Mouse (Mus musculus): ENCODE data around the gene Thada.

Thada gene

DNA sequence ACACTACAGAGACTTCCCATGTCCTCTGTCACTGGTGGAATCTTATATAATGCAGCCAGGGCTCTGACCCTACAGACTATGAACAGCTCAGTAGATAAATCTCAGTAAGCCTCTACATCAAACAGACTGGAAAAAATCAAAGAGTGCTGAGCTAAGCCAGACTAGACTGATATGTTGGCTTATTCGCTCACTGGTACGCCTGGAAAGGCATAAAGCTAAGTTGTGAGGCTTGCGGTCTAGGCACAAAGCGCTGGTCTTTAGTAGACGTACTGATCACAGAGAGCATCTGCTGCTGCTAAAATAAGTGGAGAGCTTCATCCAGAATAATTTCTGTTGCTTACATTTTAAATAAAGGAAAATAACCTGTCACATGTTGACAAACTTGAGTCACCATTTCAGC is 95.6 kb downstream of the Thada start:
- DNase-seq (ENCODE audit: low spot score): no peak

DNA sequence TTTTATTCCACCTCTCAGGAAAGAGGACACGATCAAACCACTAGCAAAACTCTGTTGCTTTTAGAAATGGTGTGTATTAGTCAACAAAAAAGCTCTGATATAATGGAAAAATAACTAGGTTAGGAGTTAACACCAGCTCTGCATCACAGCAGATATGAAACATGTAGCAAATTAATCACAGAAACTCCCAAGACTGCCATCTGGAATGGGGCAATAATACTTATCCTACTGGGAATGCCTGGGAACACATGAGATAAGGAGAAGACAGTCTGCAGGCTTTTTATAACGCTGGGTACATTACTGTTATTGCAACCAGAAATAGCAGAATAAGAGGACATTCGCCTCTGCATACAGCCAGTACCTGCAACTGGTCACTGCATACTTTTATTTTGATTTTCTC is 96.2 kb downstream of the Thada start:
- DNase-seq (ENCODE audit: low spot score): no peak

DNA sequence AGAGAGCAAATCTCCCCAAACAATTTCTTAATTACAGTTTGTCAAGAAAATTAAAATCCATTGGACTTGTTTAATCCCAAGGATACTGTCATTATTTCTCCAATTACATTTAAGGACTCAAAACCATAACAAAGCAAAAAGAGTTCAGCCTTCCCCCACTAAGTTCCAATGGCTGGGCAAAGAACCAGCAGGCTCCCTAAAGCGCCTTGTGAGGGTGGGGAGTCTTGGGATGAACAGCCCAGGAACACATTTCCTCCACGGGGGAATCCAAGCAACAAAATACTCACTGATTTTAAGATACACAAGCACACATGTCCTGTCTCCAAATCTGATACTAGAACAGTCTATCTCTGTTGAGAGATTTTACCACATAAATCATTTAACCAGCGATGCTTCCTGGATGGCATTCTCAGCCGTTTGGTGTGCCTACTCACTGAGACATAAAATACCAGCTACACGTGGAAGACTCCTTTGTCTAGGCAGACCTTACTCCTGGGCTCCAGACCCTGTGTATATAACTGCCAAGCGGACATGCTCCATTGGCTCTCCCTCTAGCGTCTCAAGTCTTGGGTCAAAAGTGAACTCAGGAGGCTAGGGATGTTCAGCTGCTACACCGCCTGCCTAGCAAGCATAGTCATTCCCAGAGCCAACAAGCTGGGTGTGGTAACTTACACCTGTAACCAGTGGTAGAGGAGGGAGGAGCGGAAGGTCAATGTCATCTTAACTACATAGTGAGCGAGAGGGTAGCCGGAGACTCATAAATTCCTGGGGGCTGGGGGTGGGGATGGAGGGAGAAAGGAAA is 97.6 kb downstream of the Thada start:
- no peak for DNase-seq (ENCODE audit: low spot score)

DNA sequence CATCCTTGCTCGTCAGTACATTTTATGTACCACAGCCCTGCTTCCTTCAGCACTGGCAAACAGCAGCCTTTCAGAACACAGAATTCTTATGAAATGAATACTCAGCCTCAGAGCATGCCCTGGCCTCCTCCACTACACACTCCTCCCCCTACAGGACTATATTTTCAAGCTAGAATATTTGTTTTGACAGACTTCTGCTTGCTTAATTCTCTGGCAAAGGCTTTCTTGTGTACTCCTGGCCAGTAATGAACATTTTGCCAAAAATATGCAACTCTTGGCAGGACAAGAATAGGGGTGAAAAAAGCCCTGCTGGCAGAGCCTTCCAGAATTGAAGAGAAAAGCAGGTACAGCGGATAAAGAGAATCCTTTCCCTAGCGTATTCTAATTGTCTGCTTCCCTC is 98.3 kb downstream of the Thada start:
- DNase-seq (ENCODE audit: low spot score): peak; percentile 78

DNA sequence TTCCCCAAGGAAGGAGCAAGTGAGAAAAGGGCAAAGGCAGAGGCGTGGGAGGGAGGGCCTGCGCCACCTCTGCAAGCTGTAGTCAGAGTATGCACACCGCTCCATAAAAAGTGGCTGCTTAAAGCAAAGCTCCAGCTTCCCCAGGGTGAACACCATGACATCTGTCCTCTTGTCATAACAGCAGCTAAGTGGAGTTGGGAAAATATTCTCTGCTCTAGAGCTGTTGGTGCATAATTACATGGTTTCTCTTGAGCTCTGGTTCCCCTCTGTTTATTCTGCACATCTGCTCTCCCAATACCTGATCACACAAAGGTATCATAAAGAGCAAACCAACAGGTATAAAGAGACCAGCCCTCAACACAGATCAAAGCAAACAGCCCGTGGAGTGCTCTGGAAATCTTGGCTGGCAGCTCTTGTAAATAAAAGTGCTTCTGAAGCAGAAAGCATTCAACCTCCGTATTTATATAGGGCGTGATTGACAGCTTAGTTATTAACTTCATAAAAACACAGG is 100.2 kb downstream of the Thada start:
- DNase-seq (ENCODE audit: low spot score): peak; percentile 71

DNA sequence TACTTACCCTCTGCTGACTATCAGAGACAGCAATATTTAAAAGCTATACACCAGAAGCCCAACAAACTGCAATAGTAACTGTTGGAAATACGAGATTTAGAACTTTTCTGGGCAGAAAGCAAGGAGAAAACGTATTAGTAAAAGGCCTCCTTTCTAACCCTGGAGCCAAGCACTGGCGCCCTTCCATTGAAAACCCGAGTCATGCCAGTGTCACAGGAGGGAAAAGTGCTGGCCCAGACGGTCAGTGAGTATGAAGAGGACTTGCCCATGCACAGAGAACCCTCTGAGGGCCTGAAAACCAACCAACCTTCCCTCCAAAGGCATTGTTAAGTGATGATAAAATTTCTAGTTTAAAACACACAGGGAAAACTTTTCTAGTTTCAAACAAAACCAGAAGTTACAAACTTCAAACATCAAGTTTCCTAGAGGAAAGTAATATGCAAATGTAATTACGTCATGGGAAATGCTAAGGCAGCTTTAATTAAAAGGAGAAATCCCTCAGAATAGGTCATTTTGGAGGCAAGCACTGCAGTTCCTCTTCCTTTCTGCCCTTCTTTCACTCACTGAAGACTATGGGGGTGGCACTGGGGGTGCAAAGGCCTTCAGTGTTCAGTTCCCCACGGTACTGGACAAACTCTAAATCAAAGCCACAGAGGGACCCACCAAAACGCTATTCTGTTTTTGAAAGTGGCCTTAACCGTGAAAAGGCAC is 100.8 kb downstream of the Thada start:
- no peak for DNase-seq (ENCODE audit: low spot score)

DNA sequence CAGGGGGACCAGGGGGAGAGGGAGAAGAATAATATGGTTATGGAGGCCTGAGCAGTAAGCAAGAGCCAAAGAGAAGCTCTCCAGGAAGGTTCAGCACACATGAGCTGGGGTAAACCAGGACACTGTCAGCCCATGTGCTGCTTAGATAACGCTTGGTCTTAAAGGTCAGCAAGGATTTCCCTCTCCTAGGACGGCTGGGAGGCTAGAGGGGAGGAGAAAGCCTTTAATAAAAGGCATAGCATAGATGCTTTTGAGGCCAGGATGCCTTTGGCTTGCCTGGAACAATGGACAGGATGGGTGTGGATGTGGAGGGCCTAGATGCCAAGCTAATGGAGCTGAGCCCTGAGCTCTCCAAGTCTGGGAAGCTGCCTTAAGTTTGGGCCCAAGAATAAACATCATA is 102.6 kb downstream of the Thada start:
- DNase-seq (ENCODE audit: low spot score): peak; percentile 31

DNA sequence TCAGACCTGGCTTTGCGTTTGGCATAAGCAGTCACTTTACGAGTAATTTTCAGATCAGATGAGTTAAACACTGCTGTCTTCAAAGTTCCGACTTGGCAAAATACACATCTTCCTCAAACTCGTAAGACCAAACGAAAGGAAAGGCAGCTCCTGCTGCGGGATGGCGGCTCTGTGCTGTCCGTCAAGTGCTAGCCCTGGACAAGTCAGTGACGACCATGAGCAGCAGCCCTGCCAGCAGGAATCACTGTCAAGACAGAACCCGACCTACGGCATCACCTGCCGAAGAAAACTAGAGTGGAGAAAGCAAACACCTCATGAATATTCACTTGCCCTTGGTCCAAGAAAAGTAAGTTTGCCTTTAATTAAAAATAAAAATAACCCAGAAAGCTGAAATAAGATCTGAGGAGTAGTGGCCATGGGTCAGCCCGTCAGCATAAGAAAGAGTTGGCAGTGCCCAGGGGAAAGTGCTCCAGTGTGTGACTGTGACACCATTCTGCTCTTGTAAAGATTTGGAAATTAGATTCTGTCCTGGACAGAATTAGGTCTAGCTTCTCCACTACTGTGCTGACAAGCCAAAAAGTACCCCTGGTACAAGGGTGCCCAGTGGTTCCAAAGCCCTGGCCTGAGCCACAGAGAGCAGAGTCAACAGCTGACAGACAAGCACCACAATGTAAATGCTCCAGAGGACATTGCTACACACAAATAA is 103.3 kb downstream of the Thada start:
- DNase-seq (ENCODE audit: low spot score): no peak

DNA sequence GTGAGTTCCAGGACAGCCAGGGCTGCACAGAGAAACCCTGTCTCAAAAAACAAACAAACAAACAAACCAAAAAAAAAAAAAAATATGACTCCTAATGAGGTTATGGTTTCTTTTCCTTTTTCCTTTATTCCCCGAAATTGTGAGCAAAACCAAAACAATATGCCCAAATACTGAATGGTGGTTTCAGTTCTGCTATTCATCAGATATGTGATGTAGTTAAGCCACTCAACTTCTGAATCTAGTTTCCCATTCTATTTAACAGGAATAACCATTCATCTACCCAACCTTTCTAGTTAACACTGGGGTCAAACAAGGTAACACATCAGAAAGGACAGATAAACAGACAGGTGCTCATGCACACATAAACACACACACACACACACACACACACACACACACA is 105.0 kb downstream of the Thada start:
- no peak for DNase-seq (ENCODE audit: low spot score)

DNA sequence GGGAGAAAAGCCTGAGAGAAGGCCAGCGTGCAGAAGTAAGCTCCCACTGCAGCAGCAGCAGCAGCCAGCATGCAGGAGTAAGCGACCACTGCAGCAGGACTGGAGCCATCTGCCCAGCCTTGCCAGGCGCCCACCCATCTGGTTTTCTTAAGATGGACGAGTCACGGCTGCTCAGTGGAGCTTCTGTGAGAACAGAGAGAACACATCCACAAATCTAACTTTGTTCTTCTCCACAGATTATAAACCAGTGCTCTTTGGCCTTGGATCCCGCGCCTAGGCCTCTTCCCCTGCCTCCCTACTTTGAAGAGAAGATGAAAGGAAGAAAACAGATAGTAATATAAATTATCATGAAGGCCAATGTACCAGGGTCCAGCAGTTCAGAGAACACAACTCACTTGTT is 106.2 kb downstream of the Thada start:
- DNase-seq (ENCODE audit: low spot score): no peak

DNA sequence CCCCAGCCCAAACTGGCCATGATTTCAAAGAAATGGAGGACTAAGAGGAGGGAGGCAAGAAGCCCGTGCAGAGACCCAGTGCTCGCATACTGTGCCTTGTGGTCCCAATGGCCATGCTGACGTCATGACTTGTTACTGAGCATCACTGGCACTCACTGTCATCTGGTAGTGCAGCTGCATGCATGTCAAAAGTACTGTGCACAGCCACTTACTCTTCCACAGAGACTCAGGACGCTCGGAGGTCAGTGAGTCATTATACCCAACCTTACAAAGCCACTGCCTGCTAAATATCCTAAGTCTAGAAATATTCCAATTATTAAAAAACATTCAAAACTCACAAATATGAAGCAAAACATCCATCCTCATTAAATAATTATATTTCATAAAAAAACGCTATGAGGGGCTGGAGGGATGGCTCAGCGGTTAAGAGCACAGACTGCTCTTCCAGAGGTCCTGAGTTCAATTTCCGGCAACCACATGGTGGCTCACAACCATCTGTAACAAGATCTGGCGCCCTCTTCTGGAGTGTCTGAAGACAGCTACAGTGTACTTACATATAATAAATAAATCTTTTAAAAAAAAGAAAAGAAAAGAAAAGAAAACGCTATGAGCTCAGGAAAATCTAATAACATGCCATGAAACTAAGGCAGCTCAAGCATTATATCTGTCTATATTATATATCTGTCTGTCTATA is 106.9 kb downstream of the Thada start:
- no peak for DNase-seq (ENCODE audit: low spot score)

DNA sequence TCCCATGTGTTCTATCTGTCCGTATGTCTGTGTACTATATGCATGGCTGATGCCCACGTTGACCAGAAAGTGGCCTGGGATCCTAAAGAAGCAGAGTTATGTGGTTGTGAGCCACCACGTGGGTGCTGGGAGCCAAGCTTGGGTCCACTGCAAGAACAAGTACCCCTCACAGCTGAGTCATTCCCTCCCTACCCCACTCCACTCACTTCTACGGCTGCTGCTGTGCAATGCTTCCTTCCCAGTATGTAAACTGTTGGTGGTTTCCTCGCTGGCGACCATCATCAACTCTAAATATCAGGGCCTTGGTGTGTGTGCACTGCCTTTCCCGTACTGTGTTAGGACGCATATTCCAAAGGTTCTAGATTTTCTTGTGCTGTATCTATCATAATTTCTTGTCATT is 108.2 kb downstream of the Thada start:
- DNase-seq (ENCODE audit: low spot score): no peak

DNA sequence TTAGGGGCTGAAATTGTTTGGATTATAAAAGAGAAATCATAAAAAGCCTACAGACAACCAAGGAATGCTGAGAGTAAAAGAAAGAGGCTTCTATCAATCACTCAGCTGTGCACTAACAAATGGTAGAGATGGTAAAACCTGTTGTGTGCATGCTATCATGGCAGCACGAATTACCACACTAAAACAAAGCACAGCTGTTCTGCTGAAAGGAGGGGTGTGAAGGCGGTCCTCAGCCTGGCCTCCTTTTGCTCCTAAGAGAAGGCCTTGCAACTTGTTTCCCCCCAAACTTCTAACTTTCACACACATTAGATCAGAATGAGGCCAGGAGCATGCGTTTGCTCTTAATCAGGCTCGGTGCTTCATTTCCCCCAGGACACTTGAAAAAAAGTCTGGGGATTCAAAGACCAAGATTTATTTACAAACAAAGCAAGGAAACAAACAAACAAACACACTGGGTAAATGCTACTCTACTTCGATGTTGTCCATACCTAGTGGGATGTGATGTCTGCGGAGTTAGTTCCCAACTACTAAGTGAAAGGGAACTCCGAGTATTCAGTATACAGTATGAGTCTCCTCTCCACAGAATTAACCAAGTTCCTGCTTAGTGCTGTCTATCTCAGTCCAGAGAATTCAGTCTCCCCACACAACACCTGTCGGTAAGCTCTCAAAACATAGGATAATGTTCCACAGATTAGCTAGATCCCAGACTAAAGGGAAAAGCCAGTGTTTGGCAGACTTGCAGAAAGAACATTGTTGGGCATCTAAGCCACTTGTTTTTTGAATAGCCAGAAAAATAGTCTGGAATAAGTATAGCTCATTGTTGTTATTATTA is 109.7 kb downstream of the Thada start:
- no peak for DNase-seq (ENCODE audit: low spot score)

DNA sequence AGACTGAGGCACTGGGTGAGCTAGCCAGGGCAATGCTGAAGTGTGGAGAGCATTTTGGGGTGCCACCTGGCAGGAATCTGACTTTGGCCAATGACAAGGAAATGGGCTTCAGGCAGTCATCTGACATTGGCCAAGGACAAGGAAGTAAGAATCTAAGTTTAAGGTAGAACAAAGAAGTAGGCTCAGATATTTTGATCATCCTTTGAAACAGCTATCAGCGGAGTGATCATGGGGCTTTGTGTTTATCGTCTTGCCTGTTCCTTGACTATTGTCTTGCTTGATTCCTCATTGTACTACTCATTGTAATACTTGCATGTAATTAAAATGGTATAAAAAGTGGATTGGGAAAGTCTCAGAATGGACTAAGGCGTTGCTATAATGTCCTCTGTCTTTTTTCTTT is 111.0 kb downstream of the Thada start:
- DNase-seq (ENCODE audit: low spot score): no peak

DNA sequence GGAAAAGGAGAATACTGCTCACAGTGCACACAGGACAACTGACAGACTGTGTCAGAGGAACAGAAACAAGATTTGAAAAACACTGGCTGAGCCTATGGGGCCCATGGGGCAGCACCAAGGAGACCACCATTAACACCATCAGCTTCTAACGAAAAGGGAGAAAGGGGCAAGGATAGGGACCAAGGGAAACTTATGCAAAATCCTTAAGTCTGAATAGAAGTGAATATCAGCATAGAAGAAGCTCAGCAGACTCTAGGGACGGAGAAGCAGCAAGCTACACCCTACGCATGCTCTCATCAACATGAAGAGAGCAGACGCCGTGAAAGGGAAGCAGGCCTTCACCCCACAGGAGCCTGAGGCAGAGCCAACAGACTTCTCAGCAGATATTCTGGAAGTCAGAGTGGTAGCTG is 112.1 kb downstream of the Thada start:
- DNase-seq (ENCODE audit: low spot score): no peak

DNA sequence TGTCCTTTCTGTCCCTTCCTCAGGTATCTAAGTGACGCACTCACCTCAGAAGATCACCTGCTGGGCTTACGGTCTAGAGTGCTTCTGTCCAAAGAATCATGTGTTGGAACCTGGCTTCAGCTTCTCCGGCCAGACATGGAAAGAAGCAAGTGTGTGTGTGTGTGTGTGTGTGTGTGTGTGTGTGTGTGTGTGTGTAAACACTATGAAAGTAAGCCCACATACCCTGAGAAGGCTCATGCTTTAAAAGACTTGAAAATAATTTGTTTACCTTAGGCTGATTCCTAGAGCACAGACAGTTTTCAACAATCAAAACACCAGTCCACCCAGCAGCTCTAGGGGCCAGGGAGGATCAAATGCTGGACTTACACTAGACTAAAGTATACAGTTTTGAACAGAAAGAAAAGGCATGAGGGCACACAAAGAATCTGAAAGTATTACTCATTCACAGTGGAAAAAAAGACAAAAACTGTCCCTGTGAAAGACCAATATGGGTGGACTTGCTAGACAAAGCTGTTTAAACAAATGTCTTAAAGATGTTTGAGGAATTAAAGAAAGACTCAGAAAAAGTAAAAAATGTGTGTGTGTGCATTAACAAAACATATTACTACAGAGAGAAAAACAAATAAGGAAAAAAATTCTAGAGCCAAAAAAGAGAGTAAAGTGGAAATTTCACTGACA is 112.6 kb downstream of the Thada start:
- no peak for DNase-seq (ENCODE audit: low spot score)

DNA sequence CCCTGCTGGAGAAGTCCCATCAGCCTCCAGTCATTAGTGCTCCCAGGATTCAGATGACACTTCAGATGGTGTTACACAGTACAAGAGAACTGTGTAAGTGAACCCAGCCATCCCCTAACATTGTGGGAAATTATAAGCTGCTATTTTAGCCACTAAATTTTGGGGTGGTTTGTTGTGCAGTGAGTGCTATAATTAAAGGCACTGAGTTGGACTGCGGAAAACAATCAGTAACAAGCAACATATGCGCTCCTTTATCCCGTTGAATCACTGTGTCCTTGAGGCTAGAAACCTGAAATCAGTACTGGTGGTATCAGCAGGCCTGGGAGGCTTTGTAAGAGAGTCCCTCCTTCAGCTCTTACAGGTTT is 113.2 kb downstream of the Thada start:
- DNase-seq (ENCODE audit: low spot score): no peak

DNA sequence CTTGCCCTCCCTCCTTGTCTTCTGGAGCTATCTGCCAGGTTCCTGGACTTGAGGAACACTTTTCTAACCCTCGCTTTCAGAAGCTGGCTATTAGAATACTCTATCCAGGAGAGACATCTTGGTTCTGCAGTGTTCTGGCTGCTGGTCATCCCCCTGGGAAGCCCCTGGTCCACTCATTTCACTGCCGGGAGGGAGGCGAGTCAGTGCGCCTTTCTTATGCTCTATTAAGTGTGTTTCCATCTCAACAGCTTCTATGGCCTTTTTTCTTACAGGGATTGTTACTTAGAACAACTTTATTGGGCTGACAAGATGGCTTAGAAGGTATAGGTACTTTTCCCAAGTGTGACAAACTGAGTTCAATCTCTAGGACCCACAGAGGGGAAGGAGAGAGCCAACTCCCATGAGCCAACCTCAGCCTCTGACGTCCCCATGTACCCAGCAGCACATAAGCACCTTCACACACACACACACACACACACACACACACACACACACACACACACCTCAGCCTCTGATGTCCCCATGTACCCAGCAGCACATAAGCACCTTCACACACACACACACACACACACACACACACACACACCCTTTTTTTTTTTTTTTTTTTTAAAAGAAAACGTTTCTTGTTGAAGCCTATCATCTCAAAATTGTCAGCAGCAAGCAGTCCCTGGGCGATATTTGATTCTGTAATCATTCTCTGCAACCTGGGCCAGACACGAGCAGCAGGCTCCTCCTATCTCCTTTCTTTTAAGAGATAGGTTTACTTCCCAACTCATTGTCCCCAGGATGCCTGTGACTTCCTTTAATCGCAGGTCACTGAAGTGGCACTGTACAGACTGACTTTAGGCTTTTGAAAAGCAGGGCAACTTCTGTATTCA is 113.9 kb downstream of the Thada start:
- no peak for DNase-seq (ENCODE audit: low spot score)

DNA sequence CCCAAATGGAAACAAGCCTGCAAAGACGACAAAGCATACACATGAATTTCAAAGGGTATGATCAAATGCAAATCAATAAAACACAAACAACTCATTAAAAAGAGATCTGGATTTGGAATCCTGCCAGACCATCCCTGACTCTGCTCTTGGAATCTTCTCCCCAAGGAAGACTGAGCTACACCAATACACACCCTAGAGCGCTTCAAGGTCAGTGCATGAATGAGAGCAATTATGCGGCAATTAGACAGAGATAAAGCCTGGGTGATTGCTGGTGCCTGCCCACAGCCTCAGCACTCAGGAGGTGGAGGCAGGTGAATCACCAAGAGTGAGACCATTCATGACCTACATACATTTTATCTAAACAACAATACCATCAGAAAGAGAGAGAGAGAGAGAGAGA is 114.7 kb downstream of the Thada start:
- no peak for DNase-seq (ENCODE audit: low spot score)

DNA sequence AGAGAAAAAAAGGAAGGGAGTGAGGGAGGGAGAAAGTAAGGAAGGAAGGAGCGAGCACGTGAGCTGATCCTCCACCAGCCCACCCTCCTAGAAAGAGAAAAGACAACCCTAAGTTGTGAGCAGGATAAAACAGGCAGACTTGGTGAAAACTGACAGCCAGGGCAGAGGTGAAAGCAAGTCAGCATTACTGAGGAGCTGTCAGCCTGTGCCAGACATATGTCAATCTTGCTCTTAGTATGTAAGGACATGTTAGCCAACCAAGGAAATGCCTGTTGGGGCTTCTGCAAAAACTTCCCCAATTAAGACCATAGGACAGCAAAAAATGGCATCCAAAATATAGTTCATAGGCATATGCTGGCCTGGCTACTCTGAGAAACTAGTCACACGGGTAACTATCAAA is 117.1 kb downstream of the Thada start:
- no peak for DNase-seq (ENCODE audit: low spot score)
